Mouse (Mus musculus): ENCODE measurements around the gene Ccdc60. TPM values are rescaled to one million over a fixed set of nuclear protein-coding genes. Genes with fewer than 3 reads are reported as not detected.

Gene Ccdc60
- polyA plus RNA-seq, 1 experiment from 2014 or later, result 0.74 TPM

GRCm38 (mm10) chr5:116269212-116270145, 19.3 kb downstream of the Ccdc60 start:
- Histone ChIP-seq H3K4me1 (peaks cover 10% of the 10 kb centered on the region; the same call in 1 of the 2 replicates), H3K4me3 (replicated peaks) (no peak overlapping the region), H3K4me2 (no peak overlapping the region), H3K27ac (no peak overlapping the region), H3K9ac (no peak overlapping the region), H3K9me3 (replicated peaks) (no peaks in the 10 kb centered on the region), H3K27me3 (no peaks in the 10 kb centered on the region), H3K36me3 (no peaks in the 10 kb centered on the region)
- 62% methylated on average over 17 of the region's 17 CpGs for WGBS
- 0 out of 2 replicates have a peak, but pooled peaks have one; percentile 9 for ATAC-seq (replicated peaks; ENCODE audit: low FRiP score)

- WGBS, result 89% methylated on average over 2 of the region's 2 CpGs
- H3K4me3 ChIP-seq (replicated peaks), result no peak overlapping the region
- no peaks in the 10 kb centered on the region for H3K4me1 ChIP-seq
- no peaks in the 10 kb centered on the region for H3K27me3 ChIP-seq
- ATAC-seq (replicated peaks; ENCODE audit: low FRiP score), result no peak
- no peak overlapping the region for H3K9ac ChIP-seq
- H3K36me3 ChIP-seq, result no peaks in the 10 kb centered on the region
- no peaks in the 10 kb centered on the region for H3K9me3 ChIP-seq (replicated peaks)
- no peak overlapping the region for H3K27ac ChIP-seq
- H3K4me2 ChIP-seq, result no peak overlapping the region
These were observed 26.1 kb downstream of the Ccdc60 start for GRCm38 (mm10) chr5:116262689-116263088.

- 90% methylated on average over 5 of the region's 5 CpGs for WGBS
- H3K4me2 ChIP-seq, result no peak overlapping the region
These were observed 26.8 kb downstream of the Ccdc60 start for GRCm38 (mm10) chr5:116261944-116262343.

GRCm38 (mm10) chr5:116260356-116260755, 28.4 kb downstream of the Ccdc60 start:
- H3K27me3 ChIP-seq, result no peaks in the 10 kb centered on the region
- H3K4me2 ChIP-seq, result no peak overlapping the region
- H3K9ac ChIP-seq, result no peak overlapping the region
- no peak overlapping the region for H3K27ac ChIP-seq
- H3K36me3 ChIP-seq, result no peaks in the 10 kb centered on the region
- no peaks in the 10 kb centered on the region for H3K4me1 ChIP-seq
- WGBS, result 64% methylated on average over 5 of the region's 5 CpGs
- no peaks in the 10 kb centered on the region for H3K9me3 ChIP-seq (replicated peaks)
- H3K4me3 ChIP-seq (replicated peaks), result no peak overlapping the region
- no peak for ATAC-seq (replicated peaks; ENCODE audit: low FRiP score)

More at GRCm38 (mm10) chr5:116261944-116262343, 26.8 kb downstream of the Ccdc60 start:
- H3K4me1 ChIP-seq, result no peaks in the 10 kb centered on the region
- no peak for ATAC-seq (replicated peaks; ENCODE audit: low FRiP score)
- H3K9ac ChIP-seq, result no peak overlapping the region
- H3K9me3 ChIP-seq (replicated peaks), result no peaks in the 10 kb centered on the region
- no peak overlapping the region for H3K27ac ChIP-seq
- H3K27me3 ChIP-seq, result no peaks in the 10 kb centered on the region
- H3K4me3 ChIP-seq (replicated peaks), result no peak overlapping the region
- no peaks in the 10 kb centered on the region for H3K36me3 ChIP-seq

DNA sequence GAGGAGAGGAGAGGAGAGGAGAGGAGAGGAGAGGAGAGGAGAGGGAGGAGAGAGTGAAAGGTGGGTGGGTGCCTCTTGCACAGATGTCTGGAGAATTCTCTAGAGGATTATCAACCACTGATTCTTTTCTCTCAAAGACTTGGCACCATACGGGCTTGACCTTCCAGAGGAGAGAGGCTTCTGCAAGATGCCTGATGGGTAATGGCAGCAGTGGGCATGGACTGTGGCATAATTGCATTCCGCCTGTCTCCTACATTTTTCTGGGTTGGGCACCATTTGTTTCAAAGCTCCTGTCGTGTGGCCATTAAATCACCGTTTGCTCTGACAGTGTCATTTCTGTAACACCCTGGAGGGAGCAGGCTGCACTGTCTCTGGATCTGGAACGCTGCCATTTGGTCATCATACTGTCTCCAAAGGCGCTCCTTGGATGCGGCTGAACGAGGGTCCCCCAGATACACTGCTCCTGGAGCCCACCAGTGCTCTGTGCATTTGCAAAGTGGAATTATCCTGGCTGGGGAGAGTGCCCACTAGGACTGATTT, 30.4 kb downstream of the Ccdc60 start:
- Histone ChIP-seq H3K36me3 (no peaks in the 10 kb centered on the region), H3K27ac (no peak overlapping the region), H3K4me3 (replicated peaks) (no peak overlapping the region), H3K4me1 (no peaks in the 10 kb centered on the region), H3K4me2 (no peak overlapping the region), H3K9me3 (replicated peaks) (no peaks in the 10 kb centered on the region), H3K9ac (no peak overlapping the region), H3K27me3 (no peaks in the 10 kb centered on the region)
- 29% methylated on average over 8 of the region's 8 CpGs for WGBS
- no peak for ATAC-seq (replicated peaks; ENCODE audit: low FRiP score)

- Histone ChIP-seq H3K4me3 (replicated peaks) (no peak overlapping the region), H3K27me3 (no peaks in the 10 kb centered on the region), H3K36me3 (no peaks in the 10 kb centered on the region), H3K9me3 (replicated peaks) (no peaks in the 10 kb centered on the region), H3K9ac (no peak overlapping the region), H3K4me1 (no peaks in the 10 kb centered on the region), H3K4me2 (no peak overlapping the region), H3K27ac (no peak overlapping the region)
- no peak; the same call in 1 of the 2 replicates for ATAC-seq (replicated peaks; ENCODE audit: low FRiP score)
- 64% methylated on average over 4 of the region's 4 CpGs for WGBS
These were observed 34.9 kb downstream of the Ccdc60 start for GRCm38 (mm10) chr5:116253914-116254313.

DNA sequence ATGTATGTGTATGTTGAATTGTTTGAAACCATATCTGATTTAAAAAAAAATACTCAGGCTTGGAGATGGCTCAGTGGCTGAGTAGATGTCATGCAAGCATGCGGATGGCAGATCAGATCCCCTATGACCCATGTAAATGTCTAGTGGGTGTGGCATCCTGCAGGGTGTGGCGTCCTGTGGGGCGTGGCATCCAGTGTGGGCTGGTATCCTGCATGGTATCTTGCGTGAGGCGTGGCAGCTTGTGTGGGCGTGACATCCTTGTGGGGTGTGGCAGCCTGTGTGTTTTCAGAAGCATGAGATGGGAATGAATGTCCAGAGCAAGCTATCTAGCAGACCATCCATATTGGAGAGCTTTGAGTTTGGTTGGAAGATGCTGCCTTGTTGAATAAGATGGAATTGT, 36.6 kb downstream of the Ccdc60 start:
- H3K4me2 ChIP-seq, result no peak overlapping the region
- WGBS, result 85% methylated on average over 6 of the region's 6 CpGs
- no peak overlapping the region for H3K4me3 ChIP-seq (replicated peaks)
- no peaks in the 10 kb centered on the region for H3K4me1 ChIP-seq
- H3K36me3 ChIP-seq, result no peaks in the 10 kb centered on the region
- no peaks in the 10 kb centered on the region for H3K9me3 ChIP-seq (replicated peaks)
- H3K27ac ChIP-seq, result no peak overlapping the region
- ATAC-seq (replicated peaks; ENCODE audit: low FRiP score), result no peak
- no peaks in the 10 kb centered on the region for H3K27me3 ChIP-seq
- H3K9ac ChIP-seq, result no peak overlapping the region

DNA sequence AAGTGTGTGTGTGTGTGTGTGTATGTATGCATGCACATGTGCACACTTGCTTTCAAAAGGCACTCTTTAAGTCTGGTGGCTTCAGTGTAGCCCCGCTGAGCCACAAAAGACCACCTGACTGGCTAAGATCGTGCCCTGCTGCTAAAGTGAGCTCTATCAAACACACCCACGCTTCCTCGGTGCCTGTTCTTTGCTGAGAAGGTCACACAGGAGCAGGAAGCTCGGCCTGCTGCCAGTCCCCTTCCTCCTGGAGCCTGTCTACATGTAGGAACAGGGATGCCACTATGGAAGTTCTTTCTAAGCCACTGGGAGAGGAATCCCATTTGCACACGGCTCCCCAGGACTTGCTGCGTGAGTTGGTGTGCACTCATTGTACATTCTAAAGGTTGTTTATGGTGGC, 42.1 kb downstream of the Ccdc60 start:
- Histone ChIP-seq H3K9ac (no peak overlapping the region), H3K27me3 (peaks cover 7% of the 10 kb centered on the region; the same call in 1 of the 2 replicates), H3K4me2 (no peak overlapping the region), H3K9me3 (replicated peaks) (no peaks in the 10 kb centered on the region), H3K36me3 (no peaks in the 10 kb centered on the region), H3K4me3 (replicated peaks) (no peak overlapping the region), H3K27ac (no peak overlapping the region), H3K4me1 (no peaks in the 10 kb centered on the region)
- WGBS, result 76% methylated on average over 7 of the region's 7 CpGs
- ATAC-seq (replicated peaks; ENCODE audit: low FRiP score), result no peak

GRCm38 (mm10) chr5:116244476-116244875, 44.3 kb downstream of the Ccdc60 start:
- no peaks in the 10 kb centered on the region for H3K36me3 ChIP-seq
- H3K4me1 ChIP-seq, result no peaks in the 10 kb centered on the region
- H3K27ac ChIP-seq, result no peak overlapping the region
- WGBS, result 76% methylated on average over 3 of the region's 3 CpGs
- H3K27me3 ChIP-seq, result peaks cover 7% of the 10 kb centered on the region; the same call in 1 of the 2 replicates
- H3K9ac ChIP-seq, result no peak overlapping the region
- no peak overlapping the region for H3K4me3 ChIP-seq (replicated peaks)
- no peak overlapping the region for H3K4me2 ChIP-seq
- no peaks in the 10 kb centered on the region for H3K9me3 ChIP-seq (replicated peaks)
- no peak for ATAC-seq (replicated peaks; ENCODE audit: low FRiP score)

DNA sequence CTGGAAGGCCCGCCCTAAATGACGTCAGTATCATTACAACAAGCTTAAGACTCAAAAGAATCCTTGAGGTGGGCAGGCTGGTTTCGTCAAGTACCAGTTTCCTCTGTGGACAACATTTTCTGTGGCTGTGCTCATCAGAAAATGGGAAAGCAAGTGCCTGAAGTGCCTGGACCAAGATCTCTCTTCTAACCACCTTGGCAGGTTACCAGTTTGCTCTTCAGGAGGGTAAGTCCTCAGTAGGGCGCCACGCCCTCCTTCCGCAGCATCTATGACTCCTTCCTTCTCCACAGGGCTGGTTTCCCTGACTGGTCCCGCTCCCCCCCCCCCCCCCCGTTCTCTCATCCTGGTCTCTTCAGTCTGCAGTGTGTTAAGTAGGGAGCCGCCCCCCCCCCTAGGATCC, 45.2 kb downstream of the Ccdc60 start:
- H3K36me3 ChIP-seq, result no peaks in the 10 kb centered on the region
- H3K4me1 ChIP-seq, result no peaks in the 10 kb centered on the region
- no peak overlapping the region for H3K4me2 ChIP-seq
- no peak overlapping the region for H3K4me3 ChIP-seq (replicated peaks)
- no peak for ATAC-seq (replicated peaks; ENCODE audit: low FRiP score)
- WGBS, result 76% methylated on average over 7 of the region's 9 CpGs
- H3K27me3 ChIP-seq, result peaks cover 7% of the 10 kb centered on the region; the same call in 1 of the 2 replicates
- H3K9ac ChIP-seq, result no peak overlapping the region
- H3K9me3 ChIP-seq (replicated peaks), result no peaks in the 10 kb centered on the region
- H3K27ac ChIP-seq, result no peak overlapping the region

GRCm38 (mm10) chr5:116231841-116232643, 56.7 kb downstream of the Ccdc60 start:
- 0 out of 2 replicates have a peak overlapping the region, but pooled peaks have one; percentile 14 for H3K4me3 ChIP-seq (replicated peaks)
- no peak overlapping the region; the same call in 1 of the 2 replicates for H3K9ac ChIP-seq
- 25% methylated on average over 19 of the region's 19 CpGs for WGBS
- ATAC-seq (replicated peaks; ENCODE audit: low FRiP score), result no peak
- 0 out of 2 replicates have a peak, but pooled peaks cover 6% of the 10 kb centered on the region for H3K27me3 ChIP-seq
- H3K27ac ChIP-seq, result no peak overlapping the region
- no peaks in the 10 kb centered on the region for H3K9me3 ChIP-seq (replicated peaks)
- H3K4me2 ChIP-seq, result peak overlapping the region; percentile 49
- no peaks in the 10 kb centered on the region for H3K36me3 ChIP-seq
- 0 out of 2 replicates have a peak, but pooled peaks cover 4% of the 10 kb centered on the region for H3K4me1 ChIP-seq

All from kidney, embryonic 15.5 days (tissue).